Mouse (Mus musculus) embryonic fibroblast, embryonic 13.5 days (primary cell): ENCODE measurements at regions not wholly inside any gene's neighbourhood (a gene's known extent, or its start where the extent isn't known, plus 50 kb on each side); places are given as distances from the start of the nearest gene placed in this dataset.

Experiments used
- CTCF ChIP-seq: IDR thresholded peaks from 2 replicates; pipeline ENCODE4 v1.5.1; 2011; ENCODE audit warnings: mild to moderate bottlenecking, control low read depth, low read length, moderate library complexity, borderline replicate concordance; ENCODE audit not compliant: insufficient read depth
- POLR2A ChIP-seq: IDR thresholded peaks from 2 replicates; pipeline ENCODE4 v1.6.1; 2011; ENCODE audit warnings: low read depth, mild to moderate bottlenecking, control low read depth, low read length, moderate library complexity

GRCm38 (mm10) chr10:69001654-69002435 lies 149.4 kb upstream of the Rhobtb1 start:
- TF ChIP-seq CTCF (no peak), POLR2A (no peak)
